9 mouse cellular contexts compared by ENCODE assay signal in genomic region chr11:102144957-102145470, GRCm38 (mm10). TPM values are rescaled to one million over a fixed set of nuclear protein-coding genes. Genes with fewer than 3 reads are reported as not detected.
A peak's percentile ranks its signal among the peaks of the same experiment; 100 is the strongest.
DNase-seq lines count a peak whose midpoint lies in the region; ATAC-seq and TF ChIP-seq lines count a peak whose summit lies in the region.
"Had no signal": no experiment of that assay in that cellular context is flagged by ENCODE, and none has a peak within 500 bp of the region (broad histone marks: within the 10 kb centered on the region; RNA-seq: fewer than 3 reads in every experiment).

No protein-coding gene starts in this region.

- no peak for DNase-seq in kidney, postnatal 0 days (ENCODE audit: low spot score)
- no peak for DNase-seq in kidney, postnatal 14 days
- DNase-seq in embryonic facial prominence, embryonic 14.5 days (ENCODE audit: low spot score) = no peak
- no peak for DNase-seq in limb, embryonic 11.5 days (ENCODE audit: low spot score)
- DNase-seq in left cerebral cortex, postnatal 10 days (ENCODE audit: extremely low spot score in 1 of 2, low spot score in 2 of 2) = no peak
- DNase-seq in urinary bladder, postnatal 4 days (ENCODE audit: low spot score in 2 of 2) = no peak
- no peak for DNase-seq in gastrocnemius, postnatal 10 days
- DNase-seq: cerebellum, postnatal 36 days had no signal

- no peak for TF ChIP-seq CTCF in kidney, postnatal 0 days (IDR thresholded peaks at IDR 0.05; ENCODE audit: low read depth)

- peaks cover 9% of the 10 kb centered on the region; the same call in 1 of the 2 replicates for H3K4me1 ChIP-seq in kidney, postnatal 0 days (replicated peaks; ENCODE audit: insufficient read depth, low read length)
- no peaks in the 10 kb centered on the region for H3K4me1 ChIP-seq in embryonic facial prominence, embryonic 14.5 days (ENCODE audit: control insufficient read depth, insufficient read depth, low read length)
- H3K4me1 ChIP-seq in limb, embryonic 11.5 days (ENCODE audit: control insufficient read depth, insufficient read depth, low read length) = peaks cover 9% of the 10 kb centered on the region
- H3K4me1 ChIP-seq in neural tube, embryonic 15.5 days = peaks cover 23% of the 10 kb centered on the region

- intact Hi-C loops in left cerebral cortex, postnatal 10 days (cut with DNase I) = no loop called here

- H3K27ac ChIP-seq in kidney, postnatal 0 days = no peak overlapping the region
- H3K27ac ChIP-seq in embryonic facial prominence, embryonic 14.5 days (replicated peaks; ENCODE audit: low read depth, low read length) = no peak overlapping the region
- H3K27ac ChIP-seq in limb, embryonic 11.5 days (replicated peaks; ENCODE audit: low read depth, low read length) = no peak overlapping the region
- no peak overlapping the region for H3K27ac ChIP-seq in neural tube, embryonic 15.5 days (replicated peaks)

- no peak overlapping the region for H3K9ac ChIP-seq in kidney, postnatal 0 days (ENCODE audit: low read depth, low read length)
- H3K9ac ChIP-seq in embryonic facial prominence, embryonic 14.5 days (ENCODE audit: low read depth, low read length) = no peak overlapping the region; the same call in 1 of the 2 replicates
- H3K9ac ChIP-seq in limb, embryonic 11.5 days (ENCODE audit: low read length) = no peak overlapping the region
- no peak overlapping the region for H3K9ac ChIP-seq in neural tube, embryonic 15.5 days (replicated peaks)

- H3K4me3 ChIP-seq in kidney, postnatal 0 days (replicated peaks; ENCODE audit: low read depth, low read length) = peak overlapping the region; percentile 26
- H3K4me3 ChIP-seq in embryonic facial prominence, embryonic 14.5 days (ENCODE audit: low read depth, low read length) = peak overlapping the region; percentile 33
- H3K4me3 ChIP-seq in limb, embryonic 11.5 days (ENCODE audit: low read depth, low read length) = peak overlapping the region; percentile 29
- H3K4me3 ChIP-seq in neural tube, embryonic 15.5 days (replicated peaks) = peak overlapping the region; percentile 25

- peak overlapping the region; percentile 51 for H3K4me2 ChIP-seq in kidney, postnatal 0 days (ENCODE audit: low read length)
- H3K4me2 ChIP-seq in embryonic facial prominence, embryonic 14.5 days (ENCODE audit: low read depth, low read length) = peak overlapping the region; percentile 45
- H3K4me2 ChIP-seq in limb, embryonic 11.5 days (ENCODE audit: low read depth, severe bottlenecking) = peak overlapping the region; percentile 63
- peak overlapping the region; percentile 49 for H3K4me2 ChIP-seq in neural tube, embryonic 15.5 days

- peaks cover 36% of the 10 kb centered on the region for H3K27me3 ChIP-seq in kidney, postnatal 0 days (ENCODE audit: insufficient read depth, low read length)
- peaks cover 55% of the 10 kb centered on the region for H3K27me3 ChIP-seq in embryonic facial prominence, embryonic 14.5 days (replicated peaks; ENCODE audit: control insufficient read depth, insufficient read depth, low read length)
- peaks cover 54% of the 10 kb centered on the region for H3K27me3 ChIP-seq in limb, embryonic 11.5 days (ENCODE audit: control insufficient read depth, insufficient read depth, low read length)
- peaks cover 74% of the 10 kb centered on the region for H3K27me3 ChIP-seq in neural tube, embryonic 15.5 days (replicated peaks)

- no peaks in the 10 kb centered on the region for H3K9me3 ChIP-seq in kidney, postnatal 0 days (replicated peaks; ENCODE audit: low read length)
- H3K9me3 ChIP-seq in embryonic facial prominence, embryonic 14.5 days (ENCODE audit: control insufficient read depth, low read length) = no peaks in the 10 kb centered on the region
- H3K9me3 ChIP-seq in limb, embryonic 11.5 days (ENCODE audit: control insufficient read depth, low read length) = no peaks in the 10 kb centered on the region
- no peaks in the 10 kb centered on the region for H3K9me3 ChIP-seq in neural tube, embryonic 15.5 days (replicated peaks)

- H3K36me3 ChIP-seq in kidney, postnatal 0 days (ENCODE audit: insufficient read depth, low read length) = no peaks in the 10 kb centered on the region
- no peaks in the 10 kb centered on the region for H3K36me3 ChIP-seq in embryonic facial prominence, embryonic 14.5 days (ENCODE audit: control insufficient read depth, insufficient read depth, low read length)
- no peaks in the 10 kb centered on the region for H3K36me3 ChIP-seq in limb, embryonic 11.5 days (ENCODE audit: control insufficient read depth, insufficient read depth, low read length)
- H3K36me3 ChIP-seq in neural tube, embryonic 15.5 days = no peaks in the 10 kb centered on the region

- ATAC-seq in kidney, postnatal 0 days (replicated peaks; ENCODE audit: low FRiP score, low read depth) = no peak
- no peak for ATAC-seq in embryonic facial prominence, embryonic 14.5 days (ENCODE audit: low read depth)
- 0 out of 2 replicates have a peak, but pooled peaks have one; percentile 4 for ATAC-seq in limb, embryonic 11.5 days (ENCODE audit: insufficient number of reproducible peaks, low FRiP score, low TSS enrichment, low read depth)
- ATAC-seq in neural tube, embryonic 15.5 days (ENCODE audit: low FRiP score) = no peak

- WGBS in kidney, postnatal 0 days = 30% methylated on average over 13 of the region's 13 CpGs
- WGBS in embryonic facial prominence, embryonic 14.5 days = 27% methylated on average over 13 of the region's 13 CpGs
- WGBS in limb, embryonic 11.5 days = 16% methylated on average over 13 of the region's 13 CpGs
- 29% methylated on average over 13 of the region's 13 CpGs for WGBS in neural tube, embryonic 15.5 days

RNA-seq across cellular contexts. Expression of gene Nags, which starts 0.3 kb away (rescaled TPM):
- polyA plus RNA-seq in kidney, postnatal 0 days (2015; fragmentation: Nextera tagmentation; extraction: Ambion mirVana) = not detected in 2 replicates
- polyA plus RNA-seq in embryonic facial prominence, embryonic 14.5 days (2014; fragmentation: Nextera tagmentation; extraction: Ambion mirVana) = 0.28 and 0.49 TPM in 2 replicates
- polyA plus RNA-seq in limb, embryonic 11.5 days (2014; fragmentation: Nextera tagmentation; extraction: Ambion mirVana) = 0.08 and 0.13 TPM in 2 replicates
- polyA plus RNA-seq in neural tube, embryonic 15.5 days (2015; fragmentation: Nextera tagmentation; extraction: Ambion mirVana) = 0.10 TPM in 1 of 2 replicates, not detected in the other
- total RNA-seq in left cerebral cortex, postnatal 10 days (2021) = under 1 TPM in 1 of 2 experiments, not detected in 1; 0.20 TPM
- not detected for total RNA-seq in gastrocnemius, postnatal 10 days (2021)

RNA-seq across cellular contexts. Expression of gene Tmem101, which starts 11.2 kb away (rescaled TPM):
- 25.0 and 28.6 TPM in 2 replicates for polyA plus RNA-seq in kidney, postnatal 0 days (2015; fragmentation: Nextera tagmentation; extraction: Ambion mirVana)
- polyA plus RNA-seq in embryonic facial prominence, embryonic 14.5 days (2014; fragmentation: Nextera tagmentation; extraction: Ambion mirVana) = 30.0 and 31.1 TPM in 2 replicates
- 39.3 and 41.2 TPM in 2 replicates for polyA plus RNA-seq in limb, embryonic 11.5 days (2014; fragmentation: Nextera tagmentation; extraction: Ambion mirVana)
- 41.2 and 41.5 TPM in 2 replicates for polyA plus RNA-seq in neural tube, embryonic 15.5 days (2015; fragmentation: Nextera tagmentation; extraction: Ambion mirVana)
- total RNA-seq in left cerebral cortex, postnatal 10 days (2021) = 10 to 100 TPM; 24.3 to 24.4 TPM
- total RNA-seq in gastrocnemius, postnatal 10 days (2021) = 10 to 100 TPM; 13.7 to 15.9 TPM

RNA-seq across cellular contexts. Expression of gene Pyy, which starts 37.4 kb away (rescaled TPM):
- not detected in 2 replicates for polyA plus RNA-seq in kidney, postnatal 0 days (2015; fragmentation: Nextera tagmentation; extraction: Ambion mirVana)
- polyA plus RNA-seq in embryonic facial prominence, embryonic 14.5 days (2014; fragmentation: Nextera tagmentation; extraction: Ambion mirVana) = 0.58 and 0.90 TPM in 2 replicates
- not detected in 2 replicates for polyA plus RNA-seq in limb, embryonic 11.5 days (2014; fragmentation: Nextera tagmentation; extraction: Ambion mirVana)
- 1.0 and 7.8 TPM in 2 replicates for polyA plus RNA-seq in neural tube, embryonic 15.5 days (2015; fragmentation: Nextera tagmentation; extraction: Ambion mirVana)
- not detected for total RNA-seq in left cerebral cortex, postnatal 10 days (2021)
- total RNA-seq in gastrocnemius, postnatal 10 days (2021) = not detected

RNA-seq across cellular contexts. Expression of gene Lsm12, which starts 40.1 kb away (rescaled TPM):
- 111 and 123 TPM in 2 replicates for polyA plus RNA-seq in kidney, postnatal 0 days (2015; fragmentation: Nextera tagmentation; extraction: Ambion mirVana)
- 92.9 and 98.4 TPM in 2 replicates for polyA plus RNA-seq in embryonic facial prominence, embryonic 14.5 days (2014; fragmentation: Nextera tagmentation; extraction: Ambion mirVana)
- polyA plus RNA-seq in limb, embryonic 11.5 days (2014; fragmentation: Nextera tagmentation; extraction: Ambion mirVana) = 74.5 and 88.5 TPM in 2 replicates
- polyA plus RNA-seq in neural tube, embryonic 15.5 days (2015; fragmentation: Nextera tagmentation; extraction: Ambion mirVana) = 111 and 121 TPM in 2 replicates
- 10 to 100 TPM; 67.6 to 72.3 TPM for total RNA-seq in left cerebral cortex, postnatal 10 days (2021)
- total RNA-seq in gastrocnemius, postnatal 10 days (2021) = 10 to 100 TPM; 83.1 to 84.4 TPM

RNA-seq across cellular contexts. Expression of gene Ppy, which starts 43.9 kb away (rescaled TPM):
- not detected in 2 replicates for polyA plus RNA-seq in kidney, postnatal 0 days (2015; fragmentation: Nextera tagmentation; extraction: Ambion mirVana)
- polyA plus RNA-seq in embryonic facial prominence, embryonic 14.5 days (2014; fragmentation: Nextera tagmentation; extraction: Ambion mirVana) = not detected in 2 replicates
- polyA plus RNA-seq in limb, embryonic 11.5 days (2014; fragmentation: Nextera tagmentation; extraction: Ambion mirVana) = not detected in 2 replicates
- 0.36 TPM in 1 of 2 replicates, not detected in the other for polyA plus RNA-seq in neural tube, embryonic 15.5 days (2015; fragmentation: Nextera tagmentation; extraction: Ambion mirVana)
- not detected for total RNA-seq in left cerebral cortex, postnatal 10 days (2021)
- total RNA-seq in gastrocnemius, postnatal 10 days (2021) = not detected
